Mouse (Mus musculus) megakaryocyte-erythroid progenitor cell, adult 5-6 weeks (primary cell): ENCODE measurements at regions not wholly inside any gene's neighbourhood (a gene's known extent, or its start where the extent isn't known, plus 50 kb on each side); places are given as distances from the start of the nearest gene placed in this dataset.

Experiments
- ATAC-seq: replicated peaks from 2 replicates; pipeline ENCODE4 v1.8.0; 2016; ENCODE audit warnings: mild to moderate bottlenecking, inconsistent platforms; ENCODE audit not compliant: severe bottlenecking, poor library complexity, low FRiP score, low TSS enrichment

- no peak for ATAC-seq
Measured at GRCm38 (mm10) chr8:30636791-30637190, 2791.7 kb upstream of the 5930422O12Rik start.

- ATAC-seq, result no peak
Measured at GRCm38 (mm10) chr8:30642866-30643690, 2785.4 kb upstream of the 5930422O12Rik start.

- ATAC-seq, result no peak
Measured at GRCm38 (mm10) chr8:30648497-30648896, 2780.0 kb upstream of the 5930422O12Rik start.

DNA sequence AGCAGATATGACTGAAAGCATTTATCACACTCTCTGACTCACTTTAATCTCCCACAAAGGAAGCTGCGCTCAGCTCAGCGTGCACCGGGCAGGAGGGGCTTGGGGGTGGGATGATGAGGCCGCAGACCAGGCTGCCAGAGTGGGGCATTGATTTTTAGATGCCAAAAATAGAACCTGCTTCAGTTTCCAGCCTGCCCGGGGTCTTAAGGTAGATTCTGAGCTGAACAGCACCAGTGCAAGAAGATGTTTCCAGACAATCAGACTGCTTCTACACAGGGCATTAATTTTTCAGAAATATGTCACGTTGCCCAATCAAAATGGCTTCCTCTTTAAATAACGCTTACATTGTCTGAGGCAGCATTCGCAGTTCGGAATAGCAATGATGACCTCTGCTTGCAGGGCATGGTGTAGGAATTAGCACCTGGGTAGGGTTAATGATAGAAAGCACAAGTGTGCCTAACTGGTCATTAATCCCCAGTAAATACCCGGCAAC is 2772.7 kb upstream of the 5930422O12Rik start:
- ATAC-seq, result no peak

DNA sequence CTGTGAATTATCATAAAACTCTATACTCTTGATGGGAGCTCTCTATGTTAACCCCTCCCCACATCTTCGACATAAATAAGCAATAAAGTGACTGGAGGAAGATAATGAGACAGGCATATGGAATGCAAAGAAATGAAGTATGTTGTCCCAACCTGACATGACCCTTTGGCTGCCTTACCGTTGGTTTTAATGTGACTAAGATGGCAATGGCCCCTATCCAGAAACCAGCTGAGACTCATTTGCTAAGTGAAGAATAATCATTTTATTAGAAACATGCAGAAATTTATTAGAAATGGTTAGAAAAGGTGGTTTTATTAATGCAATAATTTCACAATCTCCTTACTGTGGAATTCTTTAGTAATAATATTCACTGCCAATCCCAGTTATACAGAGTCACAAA is 2767.2 kb upstream of the 5930422O12Rik start:
- no peak for ATAC-seq

- no peak for ATAC-seq
Measured at GRCm38 (mm10) chr8:30669451-30669850, 2759.1 kb upstream of the 5930422O12Rik start.

DNA sequence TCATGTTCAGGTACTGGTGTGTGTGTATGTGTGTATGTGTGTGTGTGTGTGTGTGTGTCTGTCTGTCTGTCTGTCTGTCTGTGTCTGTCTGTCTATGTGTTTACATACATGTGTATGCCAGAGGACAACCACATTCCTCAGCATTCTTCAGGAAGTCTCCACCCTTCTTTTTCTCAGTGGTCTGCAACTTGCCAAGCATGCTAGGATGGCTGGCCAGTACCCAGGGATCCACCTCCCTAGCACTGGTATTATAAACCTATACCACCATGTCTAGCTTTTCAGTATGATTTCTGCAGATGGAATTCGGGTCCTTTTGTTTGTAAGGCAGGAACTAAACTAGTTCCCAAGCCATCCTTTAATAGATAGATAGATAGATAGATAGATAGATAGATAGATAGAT is 2751.1 kb upstream of the 5930422O12Rik start:
- ATAC-seq, result peak; percentile 77

GRCm38 (mm10) chr8:30682169-30682568 is 2746.3 kb upstream of the 5930422O12Rik start:
- no peak for ATAC-seq

DNA sequence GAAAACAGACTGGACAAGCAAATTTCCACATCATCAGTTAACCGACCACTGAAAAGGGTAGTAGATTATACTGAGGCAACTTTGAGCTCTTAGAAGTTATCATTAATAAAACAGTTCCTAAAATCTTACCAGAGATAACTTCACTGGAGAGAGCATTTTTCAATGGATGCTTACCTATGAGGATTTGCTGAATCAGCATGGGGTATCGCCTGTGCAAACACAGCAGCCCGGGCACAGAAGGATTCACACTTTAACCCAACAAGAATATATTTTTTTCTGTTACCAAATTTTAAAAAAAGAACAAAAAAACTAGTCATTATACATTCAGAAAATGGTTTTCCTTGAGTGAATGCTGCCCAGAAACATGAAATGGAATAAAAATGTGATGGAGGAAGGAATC is 2742.0 kb upstream of the 5930422O12Rik start:
- ATAC-seq, result no peak

- ATAC-seq, result no peak
Measured at GRCm38 (mm10) chr8:30694126-30694525, 2734.4 kb upstream of the 5930422O12Rik start.

DNA sequence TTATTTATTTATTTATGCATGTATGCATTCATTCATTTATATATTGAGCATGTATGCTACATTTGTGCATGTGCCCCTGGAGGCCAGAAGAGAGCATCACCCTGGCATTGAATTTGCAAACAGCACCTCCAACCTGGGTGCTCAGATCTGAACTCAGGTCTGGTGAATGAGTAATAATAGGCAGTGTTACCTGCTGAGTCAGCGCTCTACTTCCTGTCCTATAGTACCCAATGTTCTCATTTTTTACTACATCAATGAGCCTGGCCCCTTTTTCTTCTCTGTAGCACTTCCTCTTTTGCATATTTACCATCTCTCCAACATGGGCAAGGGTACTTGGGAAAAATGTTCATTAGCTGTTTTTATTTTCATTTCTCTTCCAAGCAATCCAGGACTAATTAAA is 2711.9 kb upstream of the 5930422O12Rik start:
- ATAC-seq, result no peak

DNA sequence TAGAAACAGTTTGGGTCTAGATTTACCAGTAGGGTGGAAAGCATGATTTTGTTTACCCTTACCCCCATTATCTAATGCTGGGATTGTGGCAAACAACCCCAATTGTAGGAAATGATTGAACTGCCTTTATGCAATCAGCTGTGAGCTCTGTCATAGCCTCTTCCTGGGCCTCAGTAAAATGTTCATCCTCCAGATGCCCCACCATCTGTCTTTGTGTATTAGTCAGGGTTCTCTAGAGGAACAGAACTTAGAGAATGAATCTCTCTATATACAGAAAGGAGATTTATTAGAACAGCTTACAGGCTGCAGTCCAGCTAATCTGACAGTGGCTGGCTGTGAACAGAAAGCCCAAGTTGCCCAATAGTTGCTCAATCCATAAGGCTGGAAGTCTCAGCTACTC is 2698.1 kb upstream of the 5930422O12Rik start:
- no peak for ATAC-seq

- no peak for ATAC-seq
Measured at GRCm38 (mm10) chr8:30732585-30733253, 2695.8 kb upstream of the 5930422O12Rik start.

DNA sequence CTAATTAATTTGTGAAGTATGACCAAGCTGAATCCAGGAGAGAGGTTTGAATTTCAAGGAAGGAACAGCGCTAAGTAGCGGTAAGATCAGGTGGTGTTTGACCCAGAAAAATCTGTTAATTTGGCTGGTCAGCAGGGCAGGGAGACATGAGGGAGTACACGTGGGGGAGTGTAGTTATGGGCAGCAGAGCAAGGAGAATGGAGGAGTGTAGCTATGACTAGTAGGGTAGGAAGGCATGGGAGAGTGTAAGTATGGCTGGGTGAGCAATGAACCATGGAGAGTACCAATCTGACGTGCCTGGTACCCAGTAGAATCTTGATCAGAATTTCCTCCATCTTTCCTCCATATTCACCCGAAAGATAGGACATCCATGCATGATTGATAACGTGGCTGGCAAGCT is 2695.1 kb upstream of the 5930422O12Rik start:
- ATAC-seq, result no peak

GRCm38 (mm10) chr8:30735338-30735737 is 2693.2 kb upstream of the 5930422O12Rik start:
- ATAC-seq, result no peak

DNA sequence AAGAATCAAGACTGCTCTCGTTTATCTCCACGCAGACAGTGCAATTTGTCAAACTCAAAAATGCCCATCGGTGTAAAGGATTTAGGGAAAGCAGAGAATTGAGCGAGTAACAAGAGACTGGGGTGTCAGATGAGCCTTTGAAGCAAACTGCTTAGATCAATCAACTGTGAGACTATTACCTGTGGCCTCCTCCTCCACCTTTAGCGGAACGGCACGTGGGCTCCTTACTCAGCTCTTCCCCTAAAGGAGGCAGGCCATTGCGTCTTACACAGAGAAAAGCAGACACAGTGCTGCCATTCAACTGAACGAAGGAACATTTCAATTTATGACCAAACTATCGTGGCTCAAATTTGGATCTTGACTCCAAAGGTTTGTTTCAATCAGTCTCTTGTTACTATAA is 2692.8 kb upstream of the 5930422O12Rik start:
- no peak for ATAC-seq

GRCm38 (mm10) chr8:30746874-30747273 is 2681.6 kb upstream of the 5930422O12Rik start:
- no peak for ATAC-seq
